Mouse (Mus musculus): Measurements from ENCODE around the gene Tnfsf15. TPM values are rescaled to one million over a fixed set of nuclear protein-coding genes. Genes with fewer than 3 reads are reported as not detected.

Tnfsf15 gene
- total and polyA plus RNA-seq, 2 experiments from 2014 or later: 0.04 to 0.26 TPM

GRCm38 (mm10) chr4:63681557-63681956 lies 63.4 kb downstream of the Tnfsf15 start:
- Histone ChIP-seq H3K4me1 (ENCODE audit: insufficient read depth, low read length) (no peaks in the 10 kb centered on the region), H3K27me3 (ENCODE audit: insufficient read depth, low read length) (no peaks in the 10 kb centered on the region), H3K27ac (no peak overlapping the region), H3K4me3 (ENCODE audit: low read length) (no peak overlapping the region), H3K4me2 (ENCODE audit: low read depth, low read length) (no peak overlapping the region), H3K9me3 (ENCODE audit: low read length) (no peaks in the 10 kb centered on the region), H3K9ac (replicated peaks; ENCODE audit: low read length) (no peak overlapping the region), H3K36me3 (ENCODE audit: insufficient read depth, low read length) (no peaks in the 10 kb centered on the region)
- WGBS: 79% methylated on average over 3 of the region's 3 CpGs
- DNase-seq (ENCODE audit: low spot score) (no peak), ATAC-seq (no peak)
- TF ChIP-seq CTCF (IDR thresholded peaks at IDR 0.05; ENCODE audit: low read depth): no peak

Other genes starting within 250 kb of the Tnfsf15 start
- gene Whrn, start 249.1 kb downstream of the Tnfsf15 start, total RNA-seq (2014; rRNA removed): 26.4 and 34.6 TPM in 2 replicates
- gene Whrn, start 249.1 kb downstream of the Tnfsf15 start, polyA plus RNA-seq (2015; fragmentation: Nextera tagmentation; extraction: Ambion mirVana): 4.7 TPM in 2 replicates
- 125 and 136 TPM in 2 replicates for gene Atp6v1g1, start 200.3 kb downstream of the Tnfsf15 start, total RNA-seq (2014; rRNA removed)
- gene Atp6v1g1, start 200.3 kb downstream of the Tnfsf15 start, polyA plus RNA-seq (2015; fragmentation: Nextera tagmentation; extraction: Ambion mirVana): 357 and 367 TPM in 2 replicates
- 3.2 and 7.9 TPM in 2 replicates for gene Tmem268, start 186.3 kb downstream of the Tnfsf15 start, total RNA-seq (2014; rRNA removed)
- gene Tmem268, start 186.3 kb downstream of the Tnfsf15 start, polyA plus RNA-seq (2015; fragmentation: Nextera tagmentation; extraction: Ambion mirVana): 3.9 and 4.1 TPM in 2 replicates
- gene Gm11213, start 139.9 kb downstream of the Tnfsf15 start, total RNA-seq (2014; rRNA removed): not detected in 2 replicates
- gene Gm11213, start 139.9 kb downstream of the Tnfsf15 start, polyA plus RNA-seq (2015; fragmentation: Nextera tagmentation; extraction: Ambion mirVana): not detected in 2 replicates
- not detected in 2 replicates for gene Tex48, start 122.7 kb downstream of the Tnfsf15 start, total RNA-seq (2014; rRNA removed)
- gene Tex48, start 122.7 kb downstream of the Tnfsf15 start, polyA plus RNA-seq (2015; fragmentation: Nextera tagmentation; extraction: Ambion mirVana): not detected in 2 replicates
- gene Gm11214, start 81.7 kb downstream of the Tnfsf15 start, total RNA-seq (2014; rRNA removed): not detected in 2 replicates
- not detected in 2 replicates for gene Gm11214, start 81.7 kb downstream of the Tnfsf15 start, polyA plus RNA-seq (2015; fragmentation: Nextera tagmentation; extraction: Ambion mirVana)
- gene Tnfsf8, start 116.2 kb upstream of the Tnfsf15 start, total RNA-seq (2014; rRNA removed): not detected in 2 replicates
- 0.04 and 0.10 TPM in 2 replicates for gene Tnfsf8, start 116.2 kb upstream of the Tnfsf15 start, polyA plus RNA-seq (2015; fragmentation: Nextera tagmentation; extraction: Ambion mirVana)

All from hindbrain, postnatal 0 days (tissue).